Mouse (Mus musculus) ES-E14 (cell line): ENCODE measurements around the gene Stxbp2. TPM values are rescaled to one million over a fixed set of nuclear protein-coding genes. Genes with fewer than 3 reads are reported as not detected.
"Not testable (repeated sequence)": the region's sequence is repeated elsewhere in the genome, so short reads cannot be mapped to it uniquely, and the experiment has no call there.

ENCODE experiments used
- DNase-seq: peaks from one replicate; pipeline ENCODE4 v3.0.0-alpha.2; 2013; ENCODE audit warnings: low read depth, low spot score
- H3K27ac ChIP-seq: 2 replicates; pipeline ENCODE4 v1.5.1; 2012; ENCODE audit warnings: low read depth, mild to moderate bottlenecking, low read length, moderate library complexity, mixed read lengths; ENCODE audit not compliant: poor library complexity, insufficient read depth, severe bottlenecking
- H3K36me3 ChIP-seq: 2 replicates; pipeline ENCODE4 v1.6.1; 2012; ENCODE audit warnings: mild to moderate bottlenecking, low read length, moderate library complexity, mixed read lengths; ENCODE audit not compliant: control insufficient read depth, poor library complexity, insufficient read depth, severe bottlenecking
- H3K4me1 ChIP-seq, 2 experiments: fragments of 150-350 bp in 1 of 2; sonication (generic) in 1 of 2; 2 replicates each; pipeline ENCODE4 v1.6.1; 2012; ENCODE audit warnings: low read length in 2 of 2, mild to moderate bottlenecking in 1 of 2, mixed read lengths in 1 of 2; ENCODE audit not compliant: control insufficient read depth in 2 of 2, insufficient read depth in 2 of 2, poor library complexity in 1 of 2
- H3K4me3 ChIP-seq, 2 experiments: fragments of 150-350 bp in 1 of 2; sonication (generic) in 1 of 2; 2 replicates each; pipeline ENCODE4 v1.5.1; 2012; ENCODE audit warnings: low read length in 2 of 2, low read depth in 1 of 2, mild to moderate bottlenecking in 1 of 2, mixed read lengths in 1 of 2; ENCODE audit not compliant: insufficient read depth in 1 of 2, poor library complexity in 1 of 2, severe bottlenecking in 1 of 2
- H3K9ac ChIP-seq: 2 replicates; pipeline ENCODE4 v1.6.1; 2012; ENCODE audit warnings: low read depth, mild to moderate bottlenecking, low read length, mixed read lengths; ENCODE audit not compliant: poor library complexity, insufficient read depth, severe bottlenecking
- H3K9me3 ChIP-seq: fragments of 150-350 bp; sonication (generic); 2 replicates; pipeline ENCODE4 v1.6.1; 2012; ENCODE audit warnings: low read depth, mild to moderate bottlenecking, low read length; ENCODE audit not compliant: control insufficient read depth, insufficient read depth
- CHD2 ChIP-seq: IDR thresholded peaks from 2 replicates; pipeline ENCODE4 v1.6.1; 2014; ENCODE audit warnings: mild to moderate bottlenecking, low read depth, low read length, inconsistent platforms
- HCFC1 ChIP-seq: IDR thresholded peaks from 2 replicates; pipeline ENCODE4 v1.6.1; 2012; ENCODE audit warnings: low read length, inconsistent platforms, borderline replicate concordance; ENCODE audit not compliant: insufficient read depth
- MAFK ChIP-seq: IDR thresholded peaks from 2 replicates; pipeline ENCODE4 v1.6.1; 2014; ENCODE audit warnings: mild to moderate bottlenecking, low read depth, low read length, inconsistent platforms; ENCODE audit not compliant: insufficient read depth
- ZC3H11A ChIP-seq: IDR thresholded peaks from 2 replicates; pipeline ENCODE4 v1.6.1; 2012; ENCODE audit warnings: low read depth, mild to moderate bottlenecking, inconsistent platforms, low read length, borderline replicate concordance
- ZNF384 ChIP-seq: IDR thresholded peaks from 2 replicates; pipeline ENCODE4 v1.6.1; 2012; ENCODE audit warnings: low read depth, low read length, inconsistent platforms
- in situ Hi-C, 2 experiments: fragments of 600-800 bp; cut with MboI; formaldehyde crosslinking; loops; one replicate each; pipeline ENCODE4 v1.15.1; 2025; ENCODE audit warnings: low sequenced_read_pairs in 2 of 2, inconsistent platforms in 1 of 2; ENCODE audit not compliant: unreplicated experiment in 2 of 2
- total RNA-seq: library from RNA; depleted of rRNA; stranded (reverse); fragments of 300-350 nt; gene quantifications from 2 replicates; pipeline ENCODE4 v1.2.3, GENCODE M21; 2012; rRNA removed

The Stxbp2 gene
- 38.5 and 50.5 TPM in 2 replicates for total RNA-seq

GRCm38 (mm10) chr8:3630647-3631477 lies at the start of gene Stxbp2:
Gene Stxbp2, plus strand, starts transcription at chr8:3630955.
- Histone ChIP-seq H3K4me3 (peak within 1 kb of the TSS; percentile 75 to 99), H3K9ac (peak within 1 kb of the TSS; percentile 74), H3K4me1 (no peaks in the 10 kb centered on the region), H3K9me3 (no peaks in the 10 kb centered on the region), H3K27ac (no peak within 1 kb of the TSS), H3K36me3 (peaks cover 17% of the 10 kb centered on the region; the same call in 1 of the 2 replicates)
- TF ChIP-seq CHD2 (no peak), HCFC1 (no peak), ZNF384 (no peak), ZC3H11A (peak; percentile 6; the same call in 1 of the 2 replicates)
- in situ Hi-C loops = no loop called here
- DNase-seq = peak; percentile 67

DNA sequence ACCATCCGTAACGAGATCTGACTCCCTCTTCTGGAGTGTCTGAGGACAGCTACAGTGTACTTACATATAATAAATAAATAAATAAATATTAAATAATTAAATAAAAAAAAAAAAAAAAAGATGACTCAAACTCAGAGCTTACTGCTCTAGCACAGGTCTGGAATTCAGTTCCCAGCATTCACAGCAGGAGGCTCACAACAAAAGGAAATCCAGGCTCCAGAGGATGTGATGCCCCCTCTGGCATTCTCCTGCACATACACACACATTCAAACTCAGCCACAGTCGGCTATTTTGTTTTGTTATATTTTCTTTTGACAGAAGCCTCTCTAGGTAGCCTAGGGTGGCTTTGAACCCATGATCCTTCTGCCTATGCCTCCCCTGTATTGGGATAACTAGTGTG lies 48.8 kb upstream of the Stxbp2 start:
- in situ Hi-C loops = not testable (repeated sequence)

DNA sequence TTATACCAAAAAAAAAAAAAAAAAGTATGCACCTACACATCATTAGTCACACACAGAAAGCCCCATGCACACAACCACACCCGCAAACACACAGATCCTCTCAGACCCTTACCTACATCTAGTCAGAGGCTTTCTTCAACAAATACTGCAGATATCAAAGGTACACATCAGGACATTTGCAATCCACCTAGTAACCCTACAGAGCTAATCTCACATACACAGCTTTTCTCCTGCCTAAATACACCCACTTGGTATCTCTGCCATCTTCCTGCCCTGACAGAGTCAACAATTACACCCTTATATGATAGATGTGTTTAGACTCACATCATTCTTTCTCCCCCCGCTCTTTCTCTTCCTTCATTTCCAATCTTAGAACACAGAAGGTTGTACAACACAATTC lies 44.3 kb upstream of the Stxbp2 start:
- no peak overlapping the region for H3K27ac ChIP-seq
- H3K4me3 ChIP-seq = no peak overlapping the region
- 0 out of 4 replicates have a peak, but pooled peaks cover 0 to 2% of the 10 kb centered on the region in 2 experiments for H3K4me1 ChIP-seq
- H3K9me3 ChIP-seq = no peaks in the 10 kb centered on the region
- no peak for DNase-seq
- no peaks in the 10 kb centered on the region for H3K36me3 ChIP-seq
- H3K9ac ChIP-seq = no peak overlapping the region
- in situ Hi-C loops = no loop called here
- TF ChIP-seq CHD2 = no peak
- TF ChIP-seq MAFK = no peak
- no peak for TF ChIP-seq ZC3H11A
- no peak for TF ChIP-seq ZNF384
- no peak for TF ChIP-seq HCFC1

More for the DNA sequence above, 48.8 kb upstream of the Stxbp2 start:
- not testable (repeated sequence) for H3K4me3 ChIP-seq, H3K9me3 ChIP-seq, H3K36me3 ChIP-seq, H3K27ac ChIP-seq, DNase-seq, H3K9ac ChIP-seq
- peaks cover 0 to 12% of the 10 kb centered on the region in 2 experiments; a peak in 1 of 4 replicates for H3K4me1 ChIP-seq

GRCm38 (mm10) chr8:3586993-3587390 lies 43.8 kb upstream of the Stxbp2 start, which contains the start of gene Camsap3:
Gene Camsap3, plus strand, starts transcription at chr8:3587293.
- in situ Hi-C loops = no loop called here
- no peaks in the 10 kb centered on the region for H3K9me3 ChIP-seq
- H3K27ac ChIP-seq = peak within 1 kb of the TSS; percentile 59; the same call in 1 of the 2 replicates
- 0 out of 4 replicates have a peak, but pooled peaks cover 0 to 2% of the 10 kb centered on the region in 2 experiments for H3K4me1 ChIP-seq
- peak within 1 kb of the TSS; percentile 80 to 90 for H3K4me3 ChIP-seq
- TF ChIP-seq ZNF384 (no peak), HCFC1 (no peak), CHD2 (no peak), MAFK (no peak), ZC3H11A (no peak)
- H3K36me3 ChIP-seq = no peaks in the 10 kb centered on the region
- no peak for DNase-seq
- peak within 1 kb of the TSS; percentile 88 for H3K9ac ChIP-seq
